Mouse (Mus musculus) megakaryocyte, adult 5-6 weeks (primary cell): ENCODE results near the gene H2-Q10. TPM values are rescaled to one million over a fixed set of nuclear protein-coding genes. Genes with fewer than 3 reads are reported as not detected.

ENCODE experiments used
- ATAC-seq: 2 replicates; pipeline ENCODE4 v1.8.0; 2016; ENCODE audit warnings: mild to moderate bottlenecking, inconsistent platforms; ENCODE audit not compliant: poor library complexity, severe bottlenecking
- total RNA-seq, 2 experiments: library from RNA; stranded (forward) in 1 of 2; stranded (reverse) in 1 of 2; fragments of 153-499, 151-499 nt in 1 of 2; fragments of 221-1000, 200-1000 nt in 1 of 2; gene quantifications; 2 replicates each; pipeline versions ENCODE4 v1.2.3 to v1.2.4; 2015 to 2017

H2-Q10 gene
- total RNA-seq, 2 experiments from 2014 or later, result 7.9 to 11.8 TPM

GRCm38 (mm10) chr17:35513886-35514285, 44.0 kb downstream of the H2-Q10 start:
- no peak for ATAC-seq

- no peak for ATAC-seq
Measured at GRCm38 (mm10) chr17:35514756-35515155, 44.9 kb downstream of the H2-Q10 start.

GRCm38 (mm10) chr17:35515911-35516640, 46.2 kb downstream of the H2-Q10 start:
- ATAC-seq, result 0 out of 2 replicates have a peak, but pooled peaks have one; percentile 14

GRCm38 (mm10) chr17:35516652-35517500, 47.0 kb downstream of the H2-Q10 start, which contains the start of the genes Tcf19 and Cchcr1:
Gene Tcf19 (minus strand): TSS chr17:35516824.
Gene Cchcr1 (plus strand): TSS chr17:35517100.
- peak; percentile 94 for ATAC-seq

GRCm38 (mm10) chr17:35517526-35517925, 47.6 kb downstream of the H2-Q10 start:
- no peak for ATAC-seq

Other genes starting within 250 kb of the H2-Q10 start
- gene Gm16181, start 249.3 kb upstream of the H2-Q10 start, total RNA-seq (2015), result 0.76 and 2.5 TPM in 2 replicates
- gene Gm16181, start 249.3 kb upstream of the H2-Q10 start, total RNA-seq (2017), result 0.88 and 4.0 TPM in 2 replicates
- gene Atp6v1g2, start 236.4 kb upstream of the H2-Q10 start, total RNA-seq (2015), result 6.2 and 6.9 TPM in 2 replicates
- gene Atp6v1g2, start 236.4 kb upstream of the H2-Q10 start, total RNA-seq (2017), result 3.0 and 3.6 TPM in 2 replicates
- 2.2 and 4.5 TPM in 2 replicates for gene Nfkbil1, start 234.3 kb upstream of the H2-Q10 start, total RNA-seq (2015)
- 10.2 and 13.3 TPM in 2 replicates for gene Nfkbil1, start 234.3 kb upstream of the H2-Q10 start, total RNA-seq (2017)
- 166 TPM in 2 replicates for gene Ddx39b, start 228.3 kb upstream of the H2-Q10 start, total RNA-seq (2015)
- gene Ddx39b, start 228.3 kb upstream of the H2-Q10 start, total RNA-seq (2017), result 115 and 125 TPM in 2 replicates
- gene H2-D1, start 207.4 kb upstream of the H2-Q10 start, total RNA-seq (2015), result 572 and 605 TPM in 2 replicates
- 1,046 and 1,120 TPM in 2 replicates for gene H2-D1, start 207.4 kb upstream of the H2-Q10 start, total RNA-seq (2017)
- gene H2-Q1, start 149.7 kb upstream of the H2-Q10 start, total RNA-seq (2015), result not detected in 2 replicates
- not detected in 2 replicates for gene H2-Q1, start 149.7 kb upstream of the H2-Q10 start, total RNA-seq (2017)
- not detected in 2 replicates for gene H2-Q2, start 127.8 kb upstream of the H2-Q10 start, total RNA-seq (2015)
- gene H2-Q2, start 127.8 kb upstream of the H2-Q10 start, total RNA-seq (2017), result not detected in 2 replicates
- gene H2-Q4, start 90.5 kb upstream of the H2-Q10 start, total RNA-seq (2015), result 10.3 and 12.4 TPM in 2 replicates
- 22.4 and 23.3 TPM in 2 replicates for gene H2-Q4, start 90.5 kb upstream of the H2-Q10 start, total RNA-seq (2017)
- 10.2 and 12.1 TPM in 2 replicates for gene H2-Q6, start 45.2 kb upstream of the H2-Q10 start, total RNA-seq (2015)
- 12.8 and 13.5 TPM in 2 replicates for gene H2-Q6, start 45.2 kb upstream of the H2-Q10 start, total RNA-seq (2017)
- gene H2-Q7, start 30.9 kb upstream of the H2-Q10 start, total RNA-seq (2015), result 20.3 and 23.0 TPM in 2 replicates
- gene H2-Q7, start 30.9 kb upstream of the H2-Q10 start, total RNA-seq (2017), result 13.7 and 24.7 TPM in 2 replicates
- gene Pou5f1, start 35.9 kb downstream of the H2-Q10 start, total RNA-seq (2015), result 0.29 TPM in 1 of 2 replicates, not detected in the other
- gene Pou5f1, start 35.9 kb downstream of the H2-Q10 start, total RNA-seq (2017), result not detected in 2 replicates
- gene Tcf19, start 46.7 kb downstream of the H2-Q10 start, total RNA-seq (2015), result 64.7 and 72.2 TPM in 2 replicates
- gene Tcf19, start 46.7 kb downstream of the H2-Q10 start, total RNA-seq (2017), result 26.2 and 29.6 TPM in 2 replicates
- gene Cchcr1, start 47.0 kb downstream of the H2-Q10 start, total RNA-seq (2015), result 3.3 and 4.0 TPM in 2 replicates
- gene Cchcr1, start 47.0 kb downstream of the H2-Q10 start, total RNA-seq (2017), result 4.0 and 5.7 TPM in 2 replicates
- not detected in 2 replicates for gene Psors1c2, start 63.1 kb downstream of the H2-Q10 start, total RNA-seq (2015)
- not detected in 2 replicates for gene Psors1c2, start 63.1 kb downstream of the H2-Q10 start, total RNA-seq (2017)
- gene Cdsn, start 82.0 kb downstream of the H2-Q10 start, total RNA-seq (2015), result not detected in 2 replicates
- not detected in 2 replicates for gene Cdsn, start 82.0 kb downstream of the H2-Q10 start, total RNA-seq (2017)
- gene 2300002M23Rik, start 97.4 kb downstream of the H2-Q10 start, total RNA-seq (2015), result not detected in 2 replicates
- gene 2300002M23Rik, start 97.4 kb downstream of the H2-Q10 start, total RNA-seq (2017), result not detected in 2 replicates
- not detected in 2 replicates for gene Sfta2, start 131.5 kb downstream of the H2-Q10 start, total RNA-seq (2015)
- gene Sfta2, start 131.5 kb downstream of the H2-Q10 start, total RNA-seq (2017), result not detected in 2 replicates
- not detected in 2 replicates for gene Gm9573, start 156.5 kb downstream of the H2-Q10 start, total RNA-seq (2015)
- not detected in 2 replicates for gene Gm9573, start 156.5 kb downstream of the H2-Q10 start, total RNA-seq (2017)
- gene Mucl3, start 173.6 kb downstream of the H2-Q10 start, total RNA-seq (2015), result not detected in 2 replicates
- gene Mucl3, start 173.6 kb downstream of the H2-Q10 start, total RNA-seq (2017), result not detected in 2 replicates
- 2.1 and 5.3 TPM in 2 replicates for gene Vars2, start 197.5 kb downstream of the H2-Q10 start, total RNA-seq (2015)
- 3.3 and 16.9 TPM in 2 replicates for gene Vars2, start 197.5 kb downstream of the H2-Q10 start, total RNA-seq (2017)
- gene Gtf2h4, start 203.7 kb downstream of the H2-Q10 start, total RNA-seq (2015), result 13.4 and 15.1 TPM in 2 replicates
- 10.6 and 14.9 TPM in 2 replicates for gene Gtf2h4, start 203.7 kb downstream of the H2-Q10 start, total RNA-seq (2017)
- gene Ddr1, start 234.5 kb downstream of the H2-Q10 start, total RNA-seq (2015), result 0.91 and 1.0 TPM in 2 replicates
- 0.49 and 1.0 TPM in 2 replicates for gene Ddr1, start 234.5 kb downstream of the H2-Q10 start, total RNA-seq (2017)